Mouse (Mus musculus): ENCODE measurements around the gene P2rx3.

P2rx3 gene

GRCm38 (mm10) chr2:85038336-85038735 is 1.1 kb upstream of the P2rx3 start:
- DNase-seq = no peak

- no peak for DNase-seq
These were observed 685 bp downstream of the P2rx3 start for GRCm38 (mm10) chr2:85036507-85037046.

- DNase-seq = no peak
These were observed 3.1 kb downstream of the P2rx3 start for GRCm38 (mm10) chr2:85034169-85034568.

GRCm38 (mm10) chr2:85033121-85033520 is 4.1 kb downstream of the P2rx3 start:
- DNase-seq = no peak

GRCm38 (mm10) chr2:85030989-85031388 is 6.3 kb downstream of the P2rx3 start:
- DNase-seq = peak; percentile 31

GRCm38 (mm10) chr2:85029897-85030296 is 7.4 kb downstream of the P2rx3 start:
- DNase-seq = no peak

- no peak for DNase-seq
These were observed 10.0 kb downstream of the P2rx3 start for GRCm38 (mm10) chr2:85027281-85027680.

- DNase-seq = no peak
These were observed 11.1 kb downstream of the P2rx3 start for GRCm38 (mm10) chr2:85026178-85026577.

- peak; percentile 21 for DNase-seq
These were observed 15.2 kb downstream of the P2rx3 start for GRCm38 (mm10) chr2:85022043-85022442.

- no peak for DNase-seq
These were observed 22.7 kb downstream of the P2rx3 start for GRCm38 (mm10) chr2:85014588-85014982.

GRCm38 (mm10) chr2:85013826-85014587 is 23.3 kb downstream of the P2rx3 start:
- no peak for DNase-seq

GRCm38 (mm10) chr2:85012679-85013078 is 24.6 kb downstream of the P2rx3 start:
- peak; percentile 12 for DNase-seq

GRCm38 (mm10) chr2:85011906-85012604 is 25.2 kb downstream of the P2rx3 start:
- no peak for DNase-seq

GRCm38 (mm10) chr2:85009212-85009611 is 28.1 kb downstream of the P2rx3 start:
- no peak for DNase-seq

GRCm38 (mm10) chr2:85007729-85008128 is 29.5 kb downstream of the P2rx3 start:
- DNase-seq = peak; percentile 21

- no peak for DNase-seq
These were observed 30.7 kb downstream of the P2rx3 start for GRCm38 (mm10) chr2:85006600-85006999.

- peak; percentile 59 for DNase-seq
These were observed 32.9 kb downstream of the P2rx3 start for GRCm38 (mm10) chr2:85004341-85004740.

- DNase-seq = no peak
These were observed 34.7 kb downstream of the P2rx3 start for GRCm38 (mm10) chr2:85002575-85002974.

- no peak for DNase-seq
These were observed 35.8 kb downstream of the P2rx3 start for GRCm38 (mm10) chr2:85001497-85001896.

- no peak for DNase-seq
These were observed 37.6 kb downstream of the P2rx3 start for GRCm38 (mm10) chr2:84999486-85000181.

GRCm38 (mm10) chr2:84996376-84996775 is 40.9 kb downstream of the P2rx3 start:
- no peak for DNase-seq

- DNase-seq = no peak
These were observed 49.3 kb downstream of the P2rx3 start, which contains the start of gene Prg3 for GRCm38 (mm10) chr2:84987930-84988329. Gene Prg3, plus strand, starts transcription at chr2:84988215.

- DNase-seq = no peak
These were observed 57.1 kb downstream of the P2rx3 start, which contains the start of gene Prg2 for GRCm38 (mm10) chr2:84980188-84980587. Gene Prg2, plus strand, starts transcription at chr2:84980461.
